Mouse (Mus musculus) neural tube, embryonic 13.5 days (tissue): ENCODE data around the gene Krt75. TPM values are rescaled to one million over a fixed set of nuclear protein-coding genes. Genes with fewer than 3 reads are reported as not detected.
A peak's percentile ranks its signal among the peaks of the same experiment; 100 is the strongest.
"Not testable (repeated sequence)": the region's sequence is repeated elsewhere in the genome, so short reads cannot be mapped to it uniquely, and the experiment has no call there.

Experiments used
- ATAC-seq: fragments of 200-750 bp; cut with Nextera tagmentation; 2 replicates; pipeline ENCODE4 v1.8.0; 2017; ENCODE audit warnings: low read depth, mild to moderate bottlenecking, moderate TSS enrichment, moderate library complexity
- H3K27ac ChIP-seq: fragments of 300-500 bp; sonication (generic); replicated peaks from 2 replicates; pipeline ENCODE4 v1.5.1; 2015; ENCODE audit warnings: moderate library complexity, mild to moderate bottlenecking, inconsistent platforms
- H3K27me3 ChIP-seq: fragments of 300-500 bp; sonication (generic); 2 replicates; pipeline ENCODE4 v1.6.1; 2015; ENCODE audit warnings: mild to moderate bottlenecking, inconsistent platforms
- H3K36me3 ChIP-seq: fragments of 300-500 bp; sonication (generic); 2 replicates; pipeline ENCODE4 v1.6.1; 2015; ENCODE audit warnings: mild to moderate bottlenecking, inconsistent platforms
- H3K4me1 ChIP-seq: fragments of 300-500 bp; sonication (generic); replicated peaks from 2 replicates; pipeline ENCODE4 v1.6.1; 2015; ENCODE audit warnings: inconsistent platforms
- H3K4me2 ChIP-seq: fragments of 300-500 bp; sonication (generic); 2 replicates; pipeline ENCODE4 v1.6.1; 2015; ENCODE audit warnings: inconsistent platforms, mild to moderate bottlenecking, moderate library complexity
- H3K4me3 ChIP-seq: fragments of 300-500 bp; sonication (generic); 2 replicates; pipeline ENCODE4 v1.5.1; 2015; ENCODE audit warnings: mild to moderate bottlenecking, inconsistent platforms
- H3K9ac ChIP-seq: fragments of 300-500 bp; sonication (generic); 2 replicates; pipeline ENCODE4 v1.6.1; 2015; ENCODE audit warnings: moderate library complexity, mild to moderate bottlenecking, inconsistent platforms
- H3K9me3 ChIP-seq: fragments of 300-500 bp; sonication (generic); 2 replicates; pipeline ENCODE4 v1.6.1; 2016; ENCODE audit warnings: inconsistent platforms
- WGBS: fragments of 180-500 bp; shearing (Covaris S2); methylation state at CpG from one replicate; pipeline ENCODE4 v1.1.7; 2015; 5-methylcytosine and 5-hydroxymethylcytosine counted together
- polyA plus RNA-seq: library from polyadenylated mRNA; unstranded; fragments of >200 nt; fragmentation: Nextera tagmentation; extraction: Ambion mirVana; gene quantifications from 2 replicates; pipeline ENCODE4 v1.2.1, GENCODE M21; 2015

Krt75 gene
- polyA plus RNA-seq, 1 experiment from 2014 or later, result 0.07 TPM

DNA sequence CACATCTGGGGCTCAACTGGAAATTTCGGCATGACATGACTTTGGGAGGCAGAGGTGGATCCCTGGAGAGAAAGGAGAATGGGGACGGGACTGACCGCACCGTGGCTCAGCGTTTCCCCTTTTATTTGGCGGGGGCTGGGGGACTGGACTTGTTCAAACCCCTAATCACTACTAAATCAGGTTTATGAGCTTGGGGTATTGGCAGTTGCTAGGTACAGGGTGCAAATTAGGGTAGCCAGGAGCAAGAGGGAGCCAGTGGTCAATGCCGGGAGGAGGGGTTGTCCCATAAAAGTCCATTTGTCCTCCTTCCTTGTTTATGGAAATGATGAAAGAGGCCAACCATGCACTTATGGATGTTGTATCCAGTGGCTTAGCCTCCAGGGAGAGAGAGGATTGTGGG is 23.1 kb downstream of the Krt75 start, which contains the start of gene Krt82:
Krt82 (minus strand) TSS at position 101 of the 400 bp plus-strand sequence.
- Histone ChIP-seq H3K27me3 (peaks cover 12% of the 10 kb centered on the region), H3K4me2 (no peak within 1 kb of the TSS), H3K36me3 (no peaks in the 10 kb centered on the region), H3K4me1 (peaks cover 10% of the 10 kb centered on the region), H3K9ac (no peak within 1 kb of the TSS), H3K9me3 (no peaks in the 10 kb centered on the region), H3K27ac (no peak within 1 kb of the TSS), H3K4me3 (no peak within 1 kb of the TSS)
- no peak for ATAC-seq
- whole genome bisulfite sequencing, result 60% methylated on average over 7 of the region's 7 CpGs

DNA sequence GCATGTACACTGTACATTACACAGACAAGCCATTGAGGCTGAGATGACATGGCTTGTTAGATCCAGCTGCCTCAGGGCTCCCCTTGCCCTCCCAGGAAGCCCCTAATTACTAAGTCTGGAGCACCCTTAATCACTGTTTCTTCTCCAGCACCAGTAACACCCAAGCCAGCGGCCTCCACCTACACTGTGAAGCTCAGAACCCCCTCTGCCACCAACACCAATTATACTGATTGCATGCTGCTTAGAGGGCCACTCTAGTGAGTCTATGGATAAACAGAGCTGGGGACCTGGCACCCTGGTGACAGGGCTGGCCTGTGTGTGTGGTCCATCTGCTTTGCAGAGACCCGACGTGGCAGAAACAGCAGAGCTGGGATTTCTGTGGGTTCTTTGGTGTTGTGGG is 29.2 kb downstream of the Krt75 start:
- Histone ChIP-seq H3K36me3 (no peaks in the 10 kb centered on the region), H3K27me3 (no peaks in the 10 kb centered on the region), H3K4me3 (no peak overlapping the region), H3K27ac (no peak overlapping the region), H3K9me3 (no peaks in the 10 kb centered on the region), H3K4me1 (no peaks in the 10 kb centered on the region), H3K4me2 (no peak overlapping the region), H3K9ac (no peak overlapping the region)
- no peak for ATAC-seq
- WGBS, result 58% methylated on average over 3 of the region's 3 CpGs

DNA sequence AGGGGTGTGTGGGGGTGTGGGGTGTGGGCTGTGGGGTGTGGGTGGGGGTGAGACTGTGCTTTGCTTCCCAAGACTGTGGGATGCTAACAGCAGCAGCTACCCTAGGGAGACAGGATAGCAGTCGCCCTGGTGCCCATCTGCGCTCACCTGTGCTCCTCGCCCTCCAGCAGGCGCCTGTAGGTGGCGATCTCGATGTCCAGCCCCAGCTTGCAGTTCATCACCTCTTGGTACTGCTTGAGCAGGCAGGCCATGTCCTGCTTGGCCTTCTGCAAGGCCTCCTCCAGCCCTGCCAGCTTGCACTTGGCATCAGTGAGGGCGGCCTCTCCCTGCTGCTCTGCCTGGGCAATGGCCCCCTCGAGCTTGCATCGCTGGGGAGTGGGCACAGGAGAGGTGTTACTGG is 31.2 kb downstream of the Krt75 start:
- Histone ChIP-seq H3K4me1 (no peaks in the 10 kb centered on the region), H3K27ac (no peak overlapping the region), H3K36me3 (no peaks in the 10 kb centered on the region), H3K27me3 (no peaks in the 10 kb centered on the region), H3K4me2 (no peak overlapping the region), H3K9me3 (no peaks in the 10 kb centered on the region), H3K4me3 (no peak overlapping the region), H3K9ac (no peak overlapping the region)
- WGBS, result 60% methylated on average over 9 of the region's 9 CpGs
- no peak for ATAC-seq

DNA sequence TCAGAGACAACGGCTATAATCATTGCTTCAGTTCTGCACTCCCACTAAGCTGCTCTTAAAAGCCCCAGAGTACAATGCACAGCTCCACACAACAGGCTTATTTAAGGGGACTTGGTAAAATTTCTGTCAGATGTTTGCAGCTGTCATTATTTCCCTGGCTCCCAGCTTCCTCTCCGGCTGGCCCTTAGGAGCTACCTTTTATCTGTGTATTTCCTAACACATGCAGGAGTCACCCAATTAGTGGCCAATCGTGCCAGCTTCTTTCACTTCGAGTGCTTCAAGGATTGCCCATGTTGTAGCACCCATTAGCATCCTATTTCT is 35.2 kb downstream of the Krt75 start:
- H3K27ac ChIP-seq, result no peak overlapping the region
- no peaks in the 10 kb centered on the region for H3K9me3 ChIP-seq
- WGBS, result 55% methylated on average over 4 of the region's 4 CpGs
- H3K9ac ChIP-seq, result no peak overlapping the region
- peaks cover 8% of the 10 kb centered on the region for H3K4me1 ChIP-seq
- no peak overlapping the region for H3K4me3 ChIP-seq
- no peaks in the 10 kb centered on the region for H3K27me3 ChIP-seq
- ATAC-seq, result no peak
- H3K4me2 ChIP-seq, result no peak overlapping the region
- H3K36me3 ChIP-seq, result no peaks in the 10 kb centered on the region

DNA sequence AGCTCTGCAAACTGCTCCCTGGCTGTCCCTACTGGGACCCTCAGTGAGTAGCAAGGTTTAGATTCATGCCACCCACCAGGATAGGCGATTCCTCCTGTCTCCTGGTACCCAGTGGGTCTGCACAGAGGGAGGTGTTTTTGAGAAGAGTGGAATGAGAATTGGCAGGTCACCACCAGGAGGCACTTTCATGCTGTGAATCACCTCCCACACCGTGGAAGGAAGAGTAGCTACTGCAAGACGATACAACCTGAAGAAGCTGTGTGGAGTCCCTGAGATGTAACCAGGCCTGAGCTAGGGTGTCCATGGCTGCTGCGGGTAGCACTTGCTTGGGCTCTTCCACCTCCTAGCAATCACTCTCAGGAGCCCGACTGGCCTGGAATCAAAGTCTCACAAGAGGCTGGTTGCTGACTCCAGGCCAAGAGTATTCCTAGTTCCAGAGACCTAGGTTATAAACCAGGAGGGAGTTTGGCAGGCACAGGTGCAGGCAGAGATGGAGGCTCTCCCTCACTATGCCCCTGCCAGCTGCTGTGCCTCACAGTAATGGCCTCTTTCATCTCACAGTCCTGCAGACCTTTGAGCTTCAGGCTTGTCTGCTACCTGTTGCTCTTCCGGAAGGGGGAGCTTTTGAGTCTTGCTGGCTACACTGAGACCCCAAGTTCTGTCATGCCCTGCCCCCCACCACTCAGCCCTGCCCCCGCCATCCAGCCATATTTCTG is 35.7 kb downstream of the Krt75 start:
- H3K27me3 ChIP-seq, result no peaks in the 10 kb centered on the region
- no peaks in the 10 kb centered on the region for H3K9me3 ChIP-seq
- no peak overlapping the region for H3K9ac ChIP-seq
- WGBS, result 39% methylated on average over 7 of the region's 7 CpGs
- no peak overlapping the region for H3K4me3 ChIP-seq
- H3K4me2 ChIP-seq, result no peak overlapping the region
- ATAC-seq, result no peak
- H3K36me3 ChIP-seq, result no peaks in the 10 kb centered on the region
- peaks cover 8% of the 10 kb centered on the region for H3K4me1 ChIP-seq
- no peak overlapping the region for H3K27ac ChIP-seq

DNA sequence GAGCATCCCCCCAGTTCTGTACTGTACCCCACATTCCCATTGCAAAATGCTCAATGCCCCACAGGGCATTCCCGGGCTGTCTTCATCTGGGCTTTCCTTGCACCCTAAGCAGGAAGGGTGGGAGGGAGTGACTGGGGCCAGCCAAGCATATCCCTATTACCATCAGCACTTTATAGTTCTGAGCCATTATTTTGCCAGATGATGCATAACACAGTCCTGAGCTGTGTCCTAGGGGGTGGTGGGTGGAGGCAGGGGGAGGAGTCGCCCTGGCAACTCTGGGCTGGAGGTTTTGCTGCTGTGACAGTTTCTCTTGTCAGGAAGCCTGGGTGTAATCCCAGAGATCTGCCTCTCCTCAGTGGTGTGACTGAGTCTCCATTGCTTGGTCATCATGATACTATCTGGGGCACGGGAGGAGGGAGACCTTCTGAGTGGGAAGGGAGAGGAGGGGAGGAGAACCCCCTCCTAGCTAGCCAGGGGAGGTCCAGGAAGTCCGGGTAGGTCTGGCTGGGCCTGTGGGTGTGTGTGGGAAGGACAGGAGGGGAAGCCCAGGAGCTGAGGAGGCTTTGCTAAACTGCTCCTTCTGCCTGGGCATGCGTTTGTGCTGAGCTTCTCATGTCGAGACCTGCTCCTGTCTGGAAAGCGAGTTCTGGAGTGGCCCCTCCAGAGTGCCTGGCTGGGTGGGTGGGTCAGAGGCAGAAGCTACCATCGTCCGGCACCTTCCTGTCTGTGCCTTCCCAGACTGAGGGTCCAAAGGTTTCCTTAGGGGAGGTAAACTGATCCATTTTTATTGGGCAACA is 37.5 kb downstream of the Krt75 start:
- ATAC-seq, result peak; percentile 53; the same call in 1 of the 2 replicates
- H3K9ac ChIP-seq, result no peak overlapping the region
- H3K27me3 ChIP-seq, result no peaks in the 10 kb centered on the region
- no peak overlapping the region for H3K4me3 ChIP-seq
- H3K4me1 ChIP-seq, result peaks cover 8% of the 10 kb centered on the region
- H3K36me3 ChIP-seq, result no peaks in the 10 kb centered on the region
- no peak overlapping the region for H3K4me2 ChIP-seq
- H3K27ac ChIP-seq, result no peak overlapping the region
- WGBS, result 67% methylated on average over 9 of the region's 9 CpGs
- no peaks in the 10 kb centered on the region for H3K9me3 ChIP-seq

DNA sequence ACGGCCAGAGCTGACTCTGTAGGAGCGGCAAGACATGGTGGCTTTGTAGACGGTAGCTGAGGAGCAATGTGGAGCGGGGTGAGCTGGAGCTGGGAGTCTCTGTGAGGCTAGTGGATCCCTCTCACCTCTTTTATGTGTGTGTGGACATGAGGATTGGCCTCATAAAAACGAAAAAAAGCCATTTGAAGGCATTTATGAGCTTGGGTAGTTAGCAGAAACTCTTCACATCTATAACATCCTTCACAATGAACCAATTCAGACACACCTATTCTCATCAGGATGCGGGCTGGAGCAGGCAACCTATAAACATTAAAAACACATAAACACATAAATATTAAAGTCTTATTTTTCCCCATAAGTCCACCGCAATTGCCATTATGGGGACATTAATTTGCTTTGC is 41.0 kb downstream of the Krt75 start, which contains the start of gene Krt84:
Krt84 (minus strand) TSS at position 101 of the 400 bp plus-strand sequence.
- H3K4me3 ChIP-seq, result no peak within 1 kb of the TSS
- no peak within 1 kb of the TSS for H3K27ac ChIP-seq
- no peak within 1 kb of the TSS for H3K4me2 ChIP-seq
- no peaks in the 10 kb centered on the region for H3K9me3 ChIP-seq
- H3K27me3 ChIP-seq, result no peaks in the 10 kb centered on the region
- peaks cover 8% of the 10 kb centered on the region for H3K4me1 ChIP-seq
- no peak for ATAC-seq
- H3K36me3 ChIP-seq, result no peaks in the 10 kb centered on the region
- WGBS, result 75% methylated on average over 7 of the region's 7 CpGs
- no peak within 1 kb of the TSS for H3K9ac ChIP-seq

DNA sequence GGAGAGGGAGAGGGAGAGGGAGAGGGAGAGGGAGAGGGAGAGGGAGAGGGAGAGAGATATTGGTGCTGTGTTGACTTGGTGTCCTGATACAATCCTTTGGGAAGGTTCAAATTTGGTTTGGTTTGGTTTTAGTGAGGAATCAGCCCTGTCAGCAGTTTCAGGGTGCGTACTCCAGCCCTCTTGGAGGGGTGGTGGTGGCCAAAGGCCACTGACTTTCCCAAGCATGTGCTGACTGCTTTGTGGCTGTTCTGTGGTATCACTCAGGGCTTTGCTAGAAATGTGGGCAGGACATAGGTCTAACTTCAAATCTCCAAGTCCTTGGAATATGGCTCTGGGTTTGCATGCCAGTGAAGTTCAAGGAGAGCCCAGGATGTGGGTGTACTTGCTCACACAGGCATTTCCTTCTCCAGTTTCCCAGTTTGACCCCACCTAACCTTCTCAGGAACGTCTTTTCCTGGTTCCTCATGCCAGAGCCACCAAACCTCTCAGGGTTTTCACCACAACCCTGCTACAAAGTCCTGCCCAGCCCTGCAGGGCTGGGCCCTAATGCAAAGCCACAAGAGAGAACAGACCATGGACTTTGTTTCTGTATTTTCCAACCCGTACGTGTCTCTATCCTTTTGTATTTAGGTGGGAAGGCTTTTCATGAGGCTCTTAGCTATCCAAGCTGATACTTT is 51.0 kb downstream of the Krt75 start:
- H3K4me2 ChIP-seq, result no peak overlapping the region
- no peaks in the 10 kb centered on the region for H3K4me1 ChIP-seq
- no peaks in the 10 kb centered on the region for H3K9me3 ChIP-seq
- no peak overlapping the region for H3K27ac ChIP-seq
- H3K4me3 ChIP-seq, result no peak overlapping the region
- no peak overlapping the region for H3K9ac ChIP-seq
- 86% methylated on average over 4 of the region's 4 CpGs for WGBS
- ATAC-seq, result no peak
- no peaks in the 10 kb centered on the region for H3K36me3 ChIP-seq
- H3K27me3 ChIP-seq, result peaks cover 6% of the 10 kb centered on the region; the same call in 1 of the 2 replicates

DNA sequence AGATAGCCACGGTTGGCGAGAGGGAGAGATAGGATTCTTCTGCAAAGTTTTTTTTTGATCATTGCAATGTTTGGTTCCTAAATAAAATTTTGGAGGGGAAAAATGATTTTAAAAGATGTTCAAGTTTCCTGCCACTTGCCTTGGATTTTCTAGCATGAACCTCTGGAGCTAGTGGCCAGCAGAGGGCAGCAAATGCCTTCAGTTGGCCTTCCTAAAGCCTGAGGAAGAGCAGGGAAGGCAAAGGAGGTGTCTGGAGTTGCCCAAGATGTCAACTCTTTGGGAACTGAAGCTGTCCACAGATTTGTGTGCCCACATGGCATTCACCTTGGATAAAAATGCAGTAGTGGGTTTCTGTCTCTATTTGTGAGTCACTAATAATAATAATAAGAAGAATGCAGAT is 53.9 kb downstream of the Krt75 start:
- Histone ChIP-seq H3K4me3 (no peak overlapping the region), H3K4me2 (no peak overlapping the region), H3K4me1 (no peaks in the 10 kb centered on the region), H3K9ac (no peak overlapping the region), H3K27me3 (peaks cover 6% of the 10 kb centered on the region; the same call in 1 of the 2 replicates), H3K36me3 (no peaks in the 10 kb centered on the region), H3K27ac (no peak overlapping the region), H3K9me3 (no peaks in the 10 kb centered on the region)
- 16% methylated on average over 2 of the region's 2 CpGs for WGBS
- ATAC-seq, result no peak

DNA sequence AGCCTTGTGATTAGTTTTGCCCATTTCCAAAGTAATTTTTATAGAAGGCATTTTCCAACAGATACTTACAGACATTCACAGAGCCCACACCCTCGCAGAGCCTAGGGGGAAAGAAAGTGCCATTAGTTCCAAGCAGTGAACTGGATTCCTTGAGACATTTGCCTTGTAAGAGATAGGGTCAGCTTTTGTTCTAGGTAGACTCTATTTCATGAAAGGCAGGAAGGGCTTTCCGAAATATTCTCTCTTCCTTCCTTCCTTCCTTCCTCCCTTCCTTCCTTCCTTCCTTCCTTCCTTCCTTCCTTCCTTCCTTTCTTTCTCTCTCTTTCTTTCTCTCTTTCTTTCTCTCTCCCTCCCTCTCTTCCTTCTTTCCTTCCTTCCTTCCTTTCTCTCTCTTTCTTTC is 56.5 kb downstream of the Krt75 start, which contains the start of gene Gm49425:
Gm49425 (minus strand) TSS at position 101 of the 400 bp plus-strand sequence.
- not testable (repeated sequence) for H3K9ac ChIP-seq, H3K9me3 ChIP-seq, H3K4me3 ChIP-seq, H3K4me1 ChIP-seq, H3K36me3 ChIP-seq, H3K4me2 ChIP-seq, H3K27ac ChIP-seq, H3K27me3 ChIP-seq, ATAC-seq
- 76% methylated on average over 2 of the region's 2 CpGs for WGBS
